In genomic region chr4:129541868-129542591, GRCm38 (mm10) we compare ENCODE assay signal across 8 mouse cellular contexts. TPM values are rescaled to one million over a fixed set of nuclear protein-coding genes. Genes with fewer than 3 reads are reported as not detected.
A peak's percentile ranks its signal among the peaks of the same experiment; 100 is the strongest.
DNase-seq lines count a peak whose midpoint lies in the region; ATAC-seq and TF ChIP-seq lines count a peak whose summit lies in the region.

No protein-coding gene starts in this region.

- H3K9me3 ChIP-seq in intestine, embryonic 14.5 days (ENCODE audit: control insufficient read depth, low read length), result no peaks in the 10 kb centered on the region
- no peaks in the 10 kb centered on the region for H3K9me3 ChIP-seq in lung, embryonic 16.5 days (ENCODE audit: control insufficient read depth, low read length)

- peak overlapping the region; percentile 80 for H3K27ac ChIP-seq in bone marrow, adult 2 months (ENCODE audit: control insufficient read depth, insufficient read depth, low read depth, low read length, poor library complexity)
- H3K27ac ChIP-seq in intestine, embryonic 14.5 days (ENCODE audit: low read depth), result peak overlapping the region; percentile 72
- H3K27ac ChIP-seq in lung, embryonic 16.5 days (ENCODE audit: low read length), result peak overlapping the region; percentile 77

- peak; percentile 33 for ATAC-seq in erythroblast, adult 5-6 weeks (replicated peaks; ENCODE audit: low FRiP score, poor library complexity, severe bottlenecking)
- ATAC-seq in intestine, embryonic 14.5 days (replicated peaks; ENCODE audit: low FRiP score, low TSS enrichment, low read depth), result 0 out of 2 replicates have a peak, but pooled peaks have one; percentile 1
- 0 out of 2 replicates have a peak, but pooled peaks have one; percentile 0 for ATAC-seq in lung, embryonic 16.5 days (ENCODE audit: low read depth)
- no peak for ATAC-seq in granulocyte monocyte progenitor cell, adult 5-6 weeks (replicated peaks; ENCODE audit: poor library complexity, severe bottlenecking)

- 1% methylated on average over 30 of the region's 30 CpGs for WGBS in bone marrow, adult 2 months
- WGBS in intestine, embryonic 14.5 days, result under 1% methylated on average over 30 of the region's 30 CpGs
- WGBS in lung, embryonic 16.5 days, result under 1% methylated on average over 30 of the region's 30 CpGs

- H3K4me1 ChIP-seq in bone marrow, adult 2 months (ENCODE audit: control insufficient read depth, insufficient read depth, low read length), result no peaks in the 10 kb centered on the region; the same call in 1 of the 2 replicates
- peaks cover 15% of the 10 kb centered on the region for H3K4me1 ChIP-seq in intestine, embryonic 14.5 days (replicated peaks; ENCODE audit: control insufficient read depth, insufficient read depth, low read length)
- peaks cover 18% of the 10 kb centered on the region for H3K4me1 ChIP-seq in lung, embryonic 16.5 days (replicated peaks; ENCODE audit: control insufficient read depth, insufficient read depth, low read length)

- TF ChIP-seq POLR2A in bone marrow, adult 2 months (IDR thresholded peaks at IDR 0.05; ENCODE audit: borderline replicate concordance, control insufficient read depth, low read depth, low read length), result no peak

- peak; percentile 13 to 31 for DNase-seq in left cerebral cortex, postnatal 25 days (ENCODE audit: low spot score in 2 of 2)
- DNase-seq in left cerebral cortex, adult 11 months (ENCODE audit: low spot score), result no peak
- peak; percentile 71 for DNase-seq in intestine, embryonic 14.5 days (ENCODE audit: low spot score)
- peak; percentile 32 to 52 for DNase-seq in spleen, postnatal 36 days (ENCODE audit: low spot score in 2 of 2)

- peak overlapping the region; percentile 94 for H3K4me3 ChIP-seq in bone marrow, adult 2 months (replicated peaks; ENCODE audit: control insufficient read depth, low read depth, low read length)
- H3K4me3 ChIP-seq in intestine, embryonic 14.5 days (ENCODE audit: low read depth, low read length), result peak overlapping the region; percentile 64
- H3K4me3 ChIP-seq in lung, embryonic 16.5 days (ENCODE audit: low read length), result peak overlapping the region; percentile 94

- H3K4me2 ChIP-seq in intestine, embryonic 14.5 days (ENCODE audit: low read length), result peak overlapping the region; percentile 84
- H3K4me2 ChIP-seq in lung, embryonic 16.5 days (ENCODE audit: low read depth, low read length), result peak overlapping the region; percentile 88

- TF ChIP-seq CTCF in bone marrow, adult 2 months (IDR thresholded peaks at IDR 0.05; ENCODE audit: control insufficient read depth, insufficient read depth, low read length), result peak; percentile 20; the same call in 1 of the 2 replicates

- H3K27me3 ChIP-seq in intestine, embryonic 14.5 days (replicated peaks; ENCODE audit: control insufficient read depth, insufficient read depth, low read length), result no peaks in the 10 kb centered on the region
- no peaks in the 10 kb centered on the region for H3K27me3 ChIP-seq in lung, embryonic 16.5 days (ENCODE audit: control insufficient read depth, insufficient read depth, low read depth, low read length)

- peak overlapping the region; percentile 75 for H3K9ac ChIP-seq in intestine, embryonic 14.5 days (ENCODE audit: low read length)
- peak overlapping the region; percentile 93 for H3K9ac ChIP-seq in lung, embryonic 16.5 days (ENCODE audit: low read length)

- H3K36me3 ChIP-seq in intestine, embryonic 14.5 days (ENCODE audit: control insufficient read depth, insufficient read depth, low read length), result 0 out of 2 replicates have a peak, but pooled peaks cover 17% of the 10 kb centered on the region
- H3K36me3 ChIP-seq in lung, embryonic 16.5 days (ENCODE audit: control insufficient read depth, insufficient read depth, low read length), result peaks cover 6% of the 10 kb centered on the region; the same call in 1 of the 2 replicates

- intact Hi-C loops in left cerebral cortex, postnatal 25 days (cut with DNase I), result loop anchor here (5.0 kb wide), 1 partner anchor 65 kb away; no protein-coding TSS in a partner anchor

RNA-seq across cellular contexts. Expression of gene Hdac1, which starts 0.5 kb away (rescaled TPM):
- total RNA-seq in left cerebral cortex, postnatal 25 days (2021), result 10 to 100 TPM; 28.5 to 31.6 TPM
- 78.4 and 100 TPM in 2 replicates for polyA plus RNA-seq in bone marrow, adult 2 months (2011; ENCODE audit: insufficient read depth, insufficient read length, low replicate concordance, missing spikeins)
- total RNA-seq in erythroblast, adult 5-6 weeks (2015; ENCODE audit: low replicate concordance), result 41.1 and 45.8 TPM in 2 replicates
- 27.0 and 42.9 TPM in 2 replicates for total RNA-seq in erythroblast, adult 5-6 weeks (2017; ENCODE audit: low replicate concordance)
- polyA plus RNA-seq in intestine, embryonic 14.5 days (2014; fragmentation: Nextera tagmentation; extraction: Ambion mirVana), result 212 and 230 TPM in 2 replicates
- 243 and 247 TPM in 2 replicates for polyA plus RNA-seq in lung, embryonic 16.5 days (2015; fragmentation: Nextera tagmentation; extraction: Ambion mirVana)
- 109 and 142 TPM in 2 replicates for total RNA-seq in granulocyte monocyte progenitor cell, adult 5-6 weeks (2014; fragmentation: Nextera tagmentation)
- total RNA-seq in granulocyte monocyte progenitor cell, adult 5-6 weeks (2017), result 62.6 and 74.9 TPM in 2 replicates

RNA-seq across cellular contexts. Expression of gene Marcksl1, which starts 28.6 kb away (rescaled TPM):
- total RNA-seq in left cerebral cortex, postnatal 25 days (2021), result 100 to 1,000 TPM; 196 to 227 TPM
- polyA plus RNA-seq in bone marrow, adult 2 months (2011; ENCODE audit: insufficient read depth, insufficient read length, low replicate concordance, missing spikeins), result 14.6 and 53.8 TPM in 2 replicates
- total RNA-seq in erythroblast, adult 5-6 weeks (2015; ENCODE audit: low replicate concordance), result 12.5 and 23.4 TPM in 2 replicates
- total RNA-seq in erythroblast, adult 5-6 weeks (2017; ENCODE audit: low replicate concordance), result 7.4 and 13.1 TPM in 2 replicates
- polyA plus RNA-seq in intestine, embryonic 14.5 days (2014; fragmentation: Nextera tagmentation; extraction: Ambion mirVana), result 595 and 619 TPM in 2 replicates
- 506 and 544 TPM in 2 replicates for polyA plus RNA-seq in lung, embryonic 16.5 days (2015; fragmentation: Nextera tagmentation; extraction: Ambion mirVana)
- 27.6 and 45.5 TPM in 2 replicates for total RNA-seq in granulocyte monocyte progenitor cell, adult 5-6 weeks (2014; fragmentation: Nextera tagmentation)
- total RNA-seq in granulocyte monocyte progenitor cell, adult 5-6 weeks (2017), result 28.4 and 29.9 TPM in 2 replicates

RNA-seq across cellular contexts. Expression of gene Lck, which starts 31.4 kb away (rescaled TPM):
- 1 to 10 TPM; 2.5 to 2.7 TPM for total RNA-seq in left cerebral cortex, postnatal 25 days (2021)
- 10.2 and 17.8 TPM in 2 replicates for polyA plus RNA-seq in bone marrow, adult 2 months (2011; ENCODE audit: insufficient read depth, insufficient read length, low replicate concordance, missing spikeins)
- total RNA-seq in erythroblast, adult 5-6 weeks (2015; ENCODE audit: low replicate concordance), result 2.9 TPM in 1 of 2 replicates, not detected in the other
- total RNA-seq in erythroblast, adult 5-6 weeks (2017; ENCODE audit: low replicate concordance), result 4.3 and 6.1 TPM in 2 replicates
- polyA plus RNA-seq in intestine, embryonic 14.5 days (2014; fragmentation: Nextera tagmentation; extraction: Ambion mirVana), result 7.9 and 8.1 TPM in 2 replicates
- polyA plus RNA-seq in lung, embryonic 16.5 days (2015; fragmentation: Nextera tagmentation; extraction: Ambion mirVana), result 10.7 and 26.5 TPM in 2 replicates
- 0.15 and 5.8 TPM in 2 replicates for total RNA-seq in granulocyte monocyte progenitor cell, adult 5-6 weeks (2014; fragmentation: Nextera tagmentation)
- 2.5 and 4.8 TPM in 2 replicates for total RNA-seq in granulocyte monocyte progenitor cell, adult 5-6 weeks (2017)

RNA-seq across cellular contexts. Expression of gene Fam167b, which starts 36.3 kb away (rescaled TPM):
- under 1 TPM in 1 of 2 experiments, not detected in 1; 0.50 TPM for total RNA-seq in left cerebral cortex, postnatal 25 days (2021)
- 9.0 TPM in 2 replicates for polyA plus RNA-seq in bone marrow, adult 2 months (2011; ENCODE audit: insufficient read depth, insufficient read length, low replicate concordance, missing spikeins)
- total RNA-seq in erythroblast, adult 5-6 weeks (2015; ENCODE audit: low replicate concordance), result not detected in 2 replicates
- not detected in 2 replicates for total RNA-seq in erythroblast, adult 5-6 weeks (2017; ENCODE audit: low replicate concordance)
- polyA plus RNA-seq in intestine, embryonic 14.5 days (2014; fragmentation: Nextera tagmentation; extraction: Ambion mirVana), result 1.5 and 1.8 TPM in 2 replicates
- polyA plus RNA-seq in lung, embryonic 16.5 days (2015; fragmentation: Nextera tagmentation; extraction: Ambion mirVana), result 5.3 and 6.3 TPM in 2 replicates
- total RNA-seq in granulocyte monocyte progenitor cell, adult 5-6 weeks (2014; fragmentation: Nextera tagmentation), result not detected in 2 replicates
- total RNA-seq in granulocyte monocyte progenitor cell, adult 5-6 weeks (2017), result not detected in 2 replicates

RNA-seq across cellular contexts. Expression of gene Fam229a, which starts 51.0 kb away (rescaled TPM):
- not detected for total RNA-seq in left cerebral cortex, postnatal 25 days (2021)
- 2.8 TPM in 1 of 2 replicates, not detected in the other for polyA plus RNA-seq in bone marrow, adult 2 months (2011; ENCODE audit: insufficient read depth, insufficient read length, low replicate concordance, missing spikeins)
- total RNA-seq in erythroblast, adult 5-6 weeks (2015; ENCODE audit: low replicate concordance), result 3.3 TPM in 1 of 2 replicates, not detected in the other
- 0.68 and 2.1 TPM in 2 replicates for total RNA-seq in erythroblast, adult 5-6 weeks (2017; ENCODE audit: low replicate concordance)
- polyA plus RNA-seq in intestine, embryonic 14.5 days (2014; fragmentation: Nextera tagmentation; extraction: Ambion mirVana), result 0.47 TPM in 1 of 2 replicates, not detected in the other
- polyA plus RNA-seq in lung, embryonic 16.5 days (2015; fragmentation: Nextera tagmentation; extraction: Ambion mirVana), result not detected in 2 replicates
- not detected in 2 replicates for total RNA-seq in granulocyte monocyte progenitor cell, adult 5-6 weeks (2014; fragmentation: Nextera tagmentation)
- not detected in 2 replicates for total RNA-seq in granulocyte monocyte progenitor cell, adult 5-6 weeks (2017)

Comparison
In these comparisons a context has a peak if more than half of its experiments do, and no peak if none do; other contexts are left out.
1. RNA of gene Marcksl1, which starts 28.6 kb away (total RNA-seq): 196 to 227 TPM in left cerebral cortex, postnatal 25 days; 27.6 to 45.5 TPM in granulocyte monocyte progenitor cell, adult 5-6 weeks and 7.4 to 23.4 TPM in erythroblast, adult 5-6 weeks; every median in the first group is over 4 times any median in the second.
2. Peak in every context shown above with its lines, with median percentiles within 50 percentile points of each other: H3K27ac ChIP-seq and H3K4me3 ChIP-seq.